Mouse (Mus musculus): ENCODE data around the gene Ginm1. TPM values are rescaled to one million over a fixed set of nuclear protein-coding genes. Genes with fewer than 3 reads are reported as not detected.
"Not testable (repeated sequence)": the region's sequence is repeated elsewhere in the genome, so short reads cannot be mapped to it uniquely, and the experiment has no call there.

The Ginm1 gene
- polyA plus RNA-seq, 1 experiment = 95.7 TPM

DNA sequence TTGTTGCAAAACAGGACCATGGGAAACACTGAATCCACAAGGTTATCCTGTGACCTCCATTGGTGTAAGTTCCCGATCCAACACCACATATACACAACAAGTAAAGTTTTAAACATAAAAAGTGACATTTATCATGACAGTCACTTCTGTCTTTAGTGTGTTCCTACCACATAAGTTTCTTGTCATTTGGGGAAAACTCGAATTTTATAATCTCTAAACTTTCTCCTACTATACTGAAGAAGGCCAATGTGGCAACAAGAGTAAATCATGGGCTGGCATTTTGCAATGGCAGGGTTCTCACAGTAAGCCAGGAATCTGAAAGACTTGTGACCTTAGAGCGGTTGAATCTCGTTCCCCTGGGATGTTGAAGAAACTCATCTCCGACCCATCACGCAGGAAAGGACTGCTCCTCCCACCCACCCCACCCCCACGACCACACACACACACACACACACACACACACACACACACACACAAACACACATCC lies 12.8 kb downstream of the Ginm1 start:
- TF ChIP-seq CTCF (IDR thresholded peaks at IDR 0.05; ENCODE audit: borderline replicate concordance, insufficient read depth, low read length) (no peak), POLR2A (IDR thresholded peaks at IDR 0.05; ENCODE audit: low read depth, low read length) (no peak)
- Histone ChIP-seq H3K4me1 (ENCODE audit: control insufficient read depth, insufficient read depth, low read length) (peaks cover 5% of the 10 kb centered on the region; the same call in 1 of the 2 replicates), H3K27ac (ENCODE audit: insufficient read depth, low read length) (no peak overlapping the region), H3K4me3 (ENCODE audit: insufficient read depth, low read length) (peak overlapping the region; percentile 87)

DNA sequence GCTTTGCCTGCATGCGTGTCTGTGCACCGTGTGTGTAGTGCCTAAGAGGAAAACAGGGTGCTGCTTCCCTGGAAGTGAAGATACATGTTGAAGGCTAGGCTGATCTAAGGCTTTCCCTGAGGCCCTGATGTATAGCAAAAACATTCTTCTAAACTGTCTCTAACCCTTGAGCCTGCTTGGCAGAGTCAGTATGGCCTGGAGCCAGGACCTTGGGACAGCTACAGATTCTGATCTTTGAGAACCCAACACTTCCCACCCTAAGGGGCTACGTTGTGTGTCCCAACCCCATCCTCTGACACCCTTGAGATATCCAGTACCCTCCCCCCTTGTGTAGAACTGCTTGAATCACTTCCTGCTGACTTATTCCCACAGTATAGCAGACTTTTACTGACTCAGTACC lies 14.3 kb downstream of the Ginm1 start:
- Histone ChIP-seq H3K4me3 (ENCODE audit: insufficient read depth, low read length) (no peak overlapping the region), H3K4me1 (ENCODE audit: control insufficient read depth, insufficient read depth, low read length) (peaks cover 5% of the 10 kb centered on the region; the same call in 1 of the 2 replicates), H3K27ac (ENCODE audit: insufficient read depth, low read length) (no peak overlapping the region)
- TF ChIP-seq CTCF (IDR thresholded peaks at IDR 0.05; ENCODE audit: borderline replicate concordance, insufficient read depth, low read length) (no peak), POLR2A (IDR thresholded peaks at IDR 0.05; ENCODE audit: low read depth, low read length) (no peak)

DNA sequence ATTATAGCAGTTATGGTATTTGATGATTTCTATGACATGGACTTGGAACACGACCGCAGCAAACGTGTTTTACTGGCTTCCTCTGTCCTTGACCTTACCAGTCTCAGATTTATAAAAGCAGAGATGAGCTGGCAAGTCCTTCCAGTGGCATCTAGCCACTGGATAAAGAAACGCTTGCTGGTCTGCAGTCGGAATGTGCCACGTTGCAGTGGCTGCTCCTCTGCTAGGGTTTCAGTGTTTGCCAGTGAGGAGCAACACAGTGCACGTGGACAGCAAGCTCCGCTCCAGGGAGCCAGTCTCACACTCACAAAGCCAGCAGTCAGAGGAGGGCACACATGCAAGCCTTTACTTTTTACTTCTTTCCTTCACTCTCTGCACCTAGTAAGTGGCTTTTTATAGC lies 17.2 kb downstream of the Ginm1 start:
- H3K4me3 ChIP-seq (ENCODE audit: insufficient read depth, low read length) = no peak overlapping the region
- TF ChIP-seq CTCF (IDR thresholded peaks at IDR 0.05; ENCODE audit: borderline replicate concordance, insufficient read depth, low read length) (no peak), POLR2A (IDR thresholded peaks at IDR 0.05; ENCODE audit: low read depth, low read length) (no peak)
- H3K4me1 ChIP-seq (ENCODE audit: control insufficient read depth, insufficient read depth, low read length) = peaks cover 5% of the 10 kb centered on the region; the same call in 1 of the 2 replicates
- H3K27ac ChIP-seq (ENCODE audit: insufficient read depth, low read length) = no peak overlapping the region

- TF ChIP-seq POLR2A (IDR thresholded peaks at IDR 0.05; ENCODE audit: low read depth, low read length) (no peak), CTCF (IDR thresholded peaks at IDR 0.05; ENCODE audit: borderline replicate concordance, insufficient read depth, low read length) (no peak)
- H3K27ac ChIP-seq (ENCODE audit: insufficient read depth, low read length) = no peak overlapping the region
These were observed 19.9 kb downstream of the Ginm1 start for GRCm38 (mm10) chr10:7772769-7773168.

GRCm38 (mm10) chr10:7772346-7772745 lies 20.3 kb downstream of the Ginm1 start:
- TF ChIP-seq CTCF (IDR thresholded peaks at IDR 0.05; ENCODE audit: borderline replicate concordance, insufficient read depth, low read length) (no peak), POLR2A (IDR thresholded peaks at IDR 0.05; ENCODE audit: low read depth, low read length) (no peak)
- no peak overlapping the region for H3K4me3 ChIP-seq (ENCODE audit: insufficient read depth, low read length)
- no peaks in the 10 kb centered on the region for H3K4me1 ChIP-seq (ENCODE audit: control insufficient read depth, insufficient read depth, low read length)
- no peak overlapping the region for H3K27ac ChIP-seq (ENCODE audit: insufficient read depth, low read length)

More at GRCm38 (mm10) chr10:7772769-7773168, 19.9 kb downstream of the Ginm1 start:
- H3K4me3 ChIP-seq (ENCODE audit: insufficient read depth, low read length) = no peak overlapping the region
- no peaks in the 10 kb centered on the region for H3K4me1 ChIP-seq (ENCODE audit: control insufficient read depth, insufficient read depth, low read length)

DNA sequence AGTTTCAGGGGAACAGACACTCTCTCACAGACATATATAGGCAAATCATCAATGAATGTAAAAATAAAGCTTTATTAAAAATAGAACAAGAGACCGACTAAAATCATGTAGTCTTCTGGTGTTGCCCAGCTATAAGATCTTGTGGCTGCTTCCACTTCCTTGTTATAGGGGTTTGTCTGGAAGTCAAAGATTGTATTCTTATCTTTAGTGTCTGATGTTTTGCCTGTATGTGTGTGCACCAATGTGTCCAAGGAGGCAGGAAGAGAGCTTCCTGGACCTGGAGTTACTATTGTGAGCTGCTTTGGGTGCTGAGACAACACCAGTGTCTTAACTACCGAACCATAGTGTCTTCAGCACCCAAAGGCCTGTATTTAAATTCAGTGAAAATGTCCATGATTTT lies 35.1 kb downstream of the Ginm1 start:
- Histone ChIP-seq H3K4me1 (ENCODE audit: control insufficient read depth, insufficient read depth, low read length) (no peaks in the 10 kb centered on the region), H3K4me3 (ENCODE audit: insufficient read depth, low read length) (no peak overlapping the region), H3K27ac (ENCODE audit: insufficient read depth, low read length) (no peak overlapping the region)
- TF ChIP-seq POLR2A (IDR thresholded peaks at IDR 0.05; ENCODE audit: low read depth, low read length) (no peak), CTCF (IDR thresholded peaks at IDR 0.05; ENCODE audit: borderline replicate concordance, insufficient read depth, low read length) (no peak)

GRCm38 (mm10) chr10:7748752-7749151 lies 43.9 kb downstream of the Ginm1 start:
- TF ChIP-seq POLR2A (IDR thresholded peaks at IDR 0.05; ENCODE audit: low read depth, low read length) (no peak), CTCF (IDR thresholded peaks at IDR 0.05; ENCODE audit: borderline replicate concordance, insufficient read depth, low read length) (no peak)
- H3K27ac ChIP-seq (ENCODE audit: insufficient read depth, low read length) = no peak overlapping the region
- H3K4me3 ChIP-seq (ENCODE audit: insufficient read depth, low read length) = no peak overlapping the region
- H3K4me1 ChIP-seq (ENCODE audit: control insufficient read depth, insufficient read depth, low read length) = no peaks in the 10 kb centered on the region

DNA sequence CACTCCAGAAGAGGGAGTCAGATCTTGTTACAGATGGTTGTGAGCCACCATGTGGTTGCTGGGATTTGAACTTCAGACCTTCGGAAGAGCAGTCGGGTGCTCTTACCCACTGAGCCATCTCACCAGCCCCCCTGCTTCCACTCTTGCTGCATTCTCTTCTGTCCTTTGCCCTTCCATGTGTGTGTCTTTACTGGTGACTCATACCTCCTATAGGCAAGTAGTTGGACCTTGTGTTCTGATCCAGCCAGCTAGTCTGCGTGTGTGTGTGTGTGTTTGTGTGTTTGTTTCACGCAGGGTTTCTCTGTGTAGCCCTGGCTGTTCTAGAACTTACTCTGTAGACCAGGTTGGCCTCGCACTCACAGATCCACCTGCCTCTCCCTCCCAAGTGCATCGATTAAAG lies 47.1 kb downstream of the Ginm1 start:
- not testable (repeated sequence) for H3K4me1 ChIP-seq (ENCODE audit: control insufficient read depth, insufficient read depth, low read length)

GRCm38 (mm10) chr10:7737914-7738313 lies 54.7 kb downstream of the Ginm1 start:
- no peak overlapping the region for H3K4me3 ChIP-seq (ENCODE audit: insufficient read depth, low read length)
- H3K4me1 ChIP-seq (ENCODE audit: control insufficient read depth, insufficient read depth, low read length) = no peaks in the 10 kb centered on the region
- TF ChIP-seq CTCF (IDR thresholded peaks at IDR 0.05; ENCODE audit: borderline replicate concordance, insufficient read depth, low read length) (no peak), POLR2A (IDR thresholded peaks at IDR 0.05; ENCODE audit: low read depth, low read length) (no peak)
- H3K27ac ChIP-seq (ENCODE audit: insufficient read depth, low read length) = no peak overlapping the region

More for the DNA sequence above, 47.1 kb downstream of the Ginm1 start:
- H3K27ac ChIP-seq (ENCODE audit: insufficient read depth, low read length); H3K4me3 ChIP-seq (ENCODE audit: insufficient read depth, low read length): not testable (repeated sequence)

DNA sequence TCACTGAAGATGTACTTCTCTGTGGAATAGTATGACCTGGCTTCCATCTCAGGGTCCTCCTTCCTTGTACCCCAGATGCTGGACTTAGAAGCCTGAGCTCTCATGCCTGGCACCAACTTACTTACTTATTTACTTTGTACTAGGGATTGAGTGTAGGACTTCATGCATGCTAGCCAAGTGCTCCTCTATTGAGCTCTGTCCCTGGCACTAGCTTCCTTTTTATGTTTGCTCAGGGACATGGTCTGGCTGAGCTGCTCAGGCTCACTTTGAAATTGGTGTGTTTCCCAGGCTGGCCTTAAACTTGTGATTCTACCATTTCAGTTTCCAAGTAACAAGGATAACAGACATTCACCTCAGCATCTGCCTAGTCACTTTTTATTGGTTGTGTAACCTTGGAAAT lies 55.5 kb downstream of the Ginm1 start:
- no peaks in the 10 kb centered on the region for H3K4me1 ChIP-seq (ENCODE audit: control insufficient read depth, insufficient read depth, low read length)
- no peak for TF ChIP-seq CTCF (IDR thresholded peaks at IDR 0.05; ENCODE audit: borderline replicate concordance, insufficient read depth, low read length)
- no peak for TF ChIP-seq POLR2A (IDR thresholded peaks at IDR 0.05; ENCODE audit: low read depth, low read length)
- H3K27ac ChIP-seq (ENCODE audit: insufficient read depth, low read length) = no peak overlapping the region
- no peak overlapping the region for H3K4me3 ChIP-seq (ENCODE audit: insufficient read depth, low read length)

- Histone ChIP-seq H3K27ac (ENCODE audit: insufficient read depth, low read length) (no peak overlapping the region), H3K4me3 (ENCODE audit: insufficient read depth, low read length) (no peak overlapping the region), H3K4me1 (ENCODE audit: control insufficient read depth, insufficient read depth, low read length) (no peaks in the 10 kb centered on the region)
- no peak for TF ChIP-seq POLR2A (IDR thresholded peaks at IDR 0.05; ENCODE audit: low read depth, low read length)
- TF ChIP-seq CTCF (IDR thresholded peaks at IDR 0.05; ENCODE audit: borderline replicate concordance, insufficient read depth, low read length) = no peak
These were observed 61.0 kb downstream of the Ginm1 start for GRCm38 (mm10) chr10:7731582-7731981.

Measured in embryonic fibroblast, embryonic 13.5 days (primary cell).